Mouse (Mus musculus) T-helper 2 cell (primary cell): ENCODE data around the gene 1700029H14Rik.

Experiments
- in situ Hi-C: fragments of 300-600 bp; cut with MboI, MseI; formaldehyde crosslinking; loops from one replicate; pipeline ENCODE4 v1.15.1; 2025; ENCODE audit warnings: high pct_unique_total_duplicates

1700029H14Rik gene

DNA sequence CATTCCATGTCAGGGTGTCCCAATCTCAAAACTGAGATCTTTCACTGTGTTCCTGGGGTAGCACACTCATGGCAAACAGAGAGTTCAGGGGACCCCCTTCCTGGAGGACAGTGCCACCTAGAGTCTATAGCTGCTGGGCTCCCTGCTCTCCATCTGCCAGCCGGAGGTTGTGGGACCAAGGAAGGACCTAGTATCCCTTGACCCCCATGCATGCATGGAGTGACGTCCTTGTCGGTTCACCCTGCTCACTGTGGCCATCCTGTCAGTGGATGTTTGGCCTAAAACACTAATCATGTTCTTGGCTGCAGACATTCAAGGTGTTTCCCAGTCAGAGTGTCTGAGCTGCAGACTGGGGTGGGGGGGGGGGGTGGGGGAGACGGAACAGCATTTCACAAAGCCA lies 14.0 kb downstream of the 1700029H14Rik start:
- in situ Hi-C loops, result no loop called here

- in situ Hi-C loops, result no loop called here
These were observed 15.8 kb downstream of the 1700029H14Rik start for GRCm38 (mm10) chr8:13546421-13546820.

GRCm38 (mm10) chr8:13541526-13541925 lies 20.7 kb downstream of the 1700029H14Rik start:
- in situ Hi-C loops, result no loop called here

DNA sequence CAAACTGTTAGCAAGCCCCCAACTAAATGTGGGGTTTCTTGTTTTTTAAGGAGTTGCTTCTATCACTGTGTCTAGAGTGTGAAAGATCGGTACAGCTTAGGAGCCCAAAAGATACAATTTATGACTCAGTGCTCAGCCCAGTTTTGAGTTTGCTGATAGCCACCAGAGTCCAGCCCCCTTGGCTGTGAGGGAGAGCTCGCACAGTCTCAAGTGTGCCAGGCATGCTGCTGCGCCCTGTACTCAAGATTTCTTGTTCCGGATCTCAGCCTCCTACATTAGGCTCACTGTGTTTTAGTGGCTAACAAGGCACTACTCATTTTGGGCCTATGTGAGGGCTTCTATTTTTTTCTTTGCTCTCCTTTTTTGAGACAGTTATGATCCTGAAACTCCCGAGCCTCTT lies 22.1 kb downstream of the 1700029H14Rik start:
- in situ Hi-C loops, result no loop called here

GRCm38 (mm10) chr8:13538821-13539220 lies 23.4 kb downstream of the 1700029H14Rik start:
- in situ Hi-C loops, result no loop called here

DNA sequence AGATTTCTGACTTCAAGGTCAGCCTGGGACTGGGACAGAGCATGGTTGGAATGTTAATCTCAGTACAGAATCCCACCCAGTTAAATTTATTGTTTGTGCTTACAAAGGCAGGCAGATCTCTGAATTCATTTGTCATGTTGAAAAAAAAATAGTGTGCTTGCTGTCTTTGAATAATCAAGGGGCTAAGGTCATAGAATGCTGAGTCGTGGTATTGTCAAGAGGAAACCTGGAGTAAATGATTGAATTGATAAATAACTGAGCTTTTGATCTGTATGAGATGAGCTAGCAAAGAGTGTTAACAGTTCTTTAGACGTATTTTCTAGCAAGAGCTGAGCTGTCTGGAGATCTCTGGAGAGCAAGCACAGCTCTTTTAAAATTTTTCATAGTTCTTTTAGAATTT lies 25.2 kb downstream of the 1700029H14Rik start:
- in situ Hi-C loops, result no loop called here

DNA sequence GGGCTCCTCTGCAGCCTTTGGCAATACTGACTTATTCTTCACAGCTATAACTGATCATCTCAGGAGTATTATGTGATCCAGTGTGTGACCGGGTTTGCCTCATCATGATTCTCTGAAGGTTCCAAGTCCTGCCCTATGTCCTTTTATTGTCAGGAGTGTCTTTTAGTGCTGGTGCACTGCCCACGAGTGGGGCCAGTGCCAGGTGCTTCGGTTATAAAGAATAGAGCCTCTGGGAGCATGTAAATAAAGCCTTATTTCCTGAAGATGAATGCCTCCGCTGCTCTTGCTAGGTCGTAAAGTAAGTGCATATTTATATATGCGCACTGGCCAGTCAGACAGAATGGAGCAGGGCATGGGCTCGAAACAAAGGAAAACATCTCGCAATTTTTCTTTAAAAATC lies 29.1 kb downstream of the 1700029H14Rik start:
- in situ Hi-C loops, result no loop called here

DNA sequence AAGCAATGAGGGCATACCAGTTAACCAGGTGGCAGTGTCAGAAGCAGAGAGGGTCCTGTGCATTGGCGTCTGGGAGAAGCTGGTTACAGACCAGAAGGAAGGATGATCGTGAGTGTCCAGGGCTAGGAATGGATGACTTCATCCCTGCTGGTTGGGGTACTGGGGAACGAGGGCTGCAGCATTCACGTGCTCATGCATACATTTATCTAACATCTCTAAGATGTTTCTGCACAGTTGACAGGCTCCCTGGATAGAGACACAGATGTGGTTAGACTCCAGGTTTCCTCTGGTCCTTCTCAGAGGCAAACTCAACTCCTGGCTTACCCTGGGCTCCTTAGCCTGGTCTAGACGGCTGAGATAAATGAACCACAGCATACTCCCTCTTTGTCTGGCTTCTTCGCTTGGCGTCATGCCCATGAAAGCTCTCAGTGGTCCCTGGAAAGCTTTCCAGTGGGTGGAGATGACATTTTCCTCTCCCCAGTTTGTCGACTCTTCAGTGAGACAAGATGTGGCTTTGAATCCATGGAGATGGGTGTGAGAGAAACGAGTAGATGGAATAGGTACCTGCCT lies 30.6 kb downstream of the 1700029H14Rik start:
- in situ Hi-C loops, result no loop called here

GRCm38 (mm10) chr8:13530941-13531340 lies 31.3 kb downstream of the 1700029H14Rik start:
- in situ Hi-C loops, result no loop called here

GRCm38 (mm10) chr8:13530401-13530800 lies 31.9 kb downstream of the 1700029H14Rik start:
- in situ Hi-C loops, result no loop called here

DNA sequence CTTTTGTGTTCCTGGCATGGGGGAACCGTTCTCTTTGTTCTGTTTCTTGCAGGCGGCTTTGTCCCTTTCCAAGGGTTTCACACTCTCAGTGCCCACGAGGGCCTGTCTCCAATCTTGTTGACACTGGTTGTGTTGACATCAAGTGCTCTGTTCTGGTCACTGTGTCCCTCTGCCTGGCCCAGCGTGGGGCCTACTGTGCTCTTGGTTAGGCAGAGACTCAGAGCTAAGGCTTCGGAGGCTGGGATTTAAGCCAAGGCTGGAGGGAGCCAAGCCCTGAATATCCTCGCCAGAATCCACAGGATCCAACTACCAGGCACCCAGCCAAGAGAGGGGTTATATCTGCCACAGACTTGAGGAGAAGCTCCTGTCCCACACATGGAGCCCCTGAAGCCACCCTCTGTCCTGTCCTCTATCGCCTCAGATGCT lies 32.4 kb downstream of the 1700029H14Rik start:
- in situ Hi-C loops, result no loop called here

- in situ Hi-C loops, result no loop called here
These were observed 33.0 kb downstream of the 1700029H14Rik start for GRCm38 (mm10) chr8:13529011-13529840.

- in situ Hi-C loops, result no loop called here
These were observed 40.9 kb downstream of the 1700029H14Rik start for GRCm38 (mm10) chr8:13521392-13521791.

DNA sequence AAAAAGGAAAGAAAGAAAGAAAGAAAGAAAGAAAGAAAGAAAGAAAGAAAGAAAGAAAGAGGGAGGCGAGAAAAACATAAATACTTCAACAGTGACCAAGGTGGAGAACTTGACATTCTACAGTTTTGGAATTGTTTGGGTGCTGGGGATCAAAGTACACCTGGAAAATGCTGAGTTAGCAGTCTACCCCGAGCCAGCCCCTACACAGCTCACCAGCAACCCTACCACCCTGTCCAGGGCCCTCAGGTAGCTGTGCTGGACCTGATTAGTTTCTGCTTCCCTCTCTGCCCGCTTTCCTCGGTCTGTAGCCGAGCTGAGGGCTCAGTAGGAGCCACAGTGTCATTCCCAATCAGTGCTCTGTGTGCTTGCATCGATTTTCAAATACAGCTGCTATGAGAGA lies 41.9 kb downstream of the 1700029H14Rik start:
- in situ Hi-C loops, result no loop called here

- in situ Hi-C loops, result no loop called here
These were observed 42.8 kb downstream of the 1700029H14Rik start for GRCm38 (mm10) chr8:13519503-13519902.

GRCm38 (mm10) chr8:13517284-13517781 lies 44.9 kb downstream of the 1700029H14Rik start:
- in situ Hi-C loops, result no loop called here

DNA sequence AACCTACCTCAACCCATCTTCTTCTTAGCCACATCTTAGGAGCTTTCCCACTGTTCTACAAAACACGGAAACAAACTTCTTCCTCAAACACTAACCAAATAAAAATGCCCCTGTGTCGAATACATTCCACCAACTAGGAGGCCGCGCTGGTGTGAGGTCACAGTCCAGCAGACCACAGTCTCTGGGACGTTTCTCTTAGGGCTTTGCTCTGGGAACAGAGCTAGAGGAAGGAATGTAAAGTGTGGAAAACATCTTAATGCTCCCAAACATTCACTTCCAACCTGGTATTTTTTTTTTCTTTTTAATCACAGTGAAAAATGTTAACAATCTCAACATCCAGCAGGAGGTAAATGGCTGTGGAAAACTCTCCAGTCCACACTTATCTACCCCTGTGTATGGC lies 45.5 kb downstream of the 1700029H14Rik start:
- in situ Hi-C loops, result no loop called here

- in situ Hi-C loops, result no loop called here
These were observed 46.2 kb downstream of the 1700029H14Rik start for GRCm38 (mm10) chr8:13516011-13516442.

DNA sequence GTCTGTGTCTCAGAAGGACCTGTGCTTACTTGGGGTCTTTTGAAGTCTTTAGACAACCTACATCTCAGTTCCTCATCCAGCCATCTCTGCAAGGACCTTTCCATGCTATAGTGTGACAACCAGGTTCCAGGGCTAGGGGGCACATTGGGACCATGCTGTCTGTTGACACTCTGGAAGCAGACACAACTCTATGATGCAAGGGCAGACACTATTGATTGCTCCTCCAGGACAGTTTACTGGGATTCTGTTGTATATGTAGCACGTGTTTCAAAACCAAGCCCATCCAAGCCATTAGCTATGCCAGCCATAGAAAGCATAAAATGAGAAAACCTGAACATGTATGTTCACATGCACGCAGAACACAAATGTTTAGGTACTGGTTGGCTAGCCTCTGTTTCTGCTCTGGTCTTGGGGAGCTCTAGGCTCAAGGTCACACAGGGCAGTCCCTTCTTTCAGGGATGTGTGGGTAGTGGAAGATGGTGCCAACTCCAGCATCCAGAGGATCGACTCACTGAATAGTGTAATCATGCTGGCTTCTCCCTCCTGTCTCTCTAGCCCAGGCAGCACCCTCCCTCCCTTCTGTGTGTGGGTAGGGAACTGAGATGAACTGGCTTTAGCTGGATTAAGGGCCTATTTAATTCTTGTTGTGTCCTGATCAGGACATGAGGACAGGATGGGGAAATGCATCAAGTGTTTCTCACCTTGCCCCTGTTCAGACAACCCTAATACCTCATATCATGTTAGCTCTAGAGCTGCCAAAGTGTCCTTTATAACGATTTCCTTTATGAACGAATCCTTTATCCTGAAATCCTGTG lies 48.5 kb downstream of the 1700029H14Rik start:
- in situ Hi-C loops, result no loop called here

GRCm38 (mm10) chr8:13512677-13513076 lies 49.6 kb downstream of the 1700029H14Rik start:
- in situ Hi-C loops, result no loop called here

DNA sequence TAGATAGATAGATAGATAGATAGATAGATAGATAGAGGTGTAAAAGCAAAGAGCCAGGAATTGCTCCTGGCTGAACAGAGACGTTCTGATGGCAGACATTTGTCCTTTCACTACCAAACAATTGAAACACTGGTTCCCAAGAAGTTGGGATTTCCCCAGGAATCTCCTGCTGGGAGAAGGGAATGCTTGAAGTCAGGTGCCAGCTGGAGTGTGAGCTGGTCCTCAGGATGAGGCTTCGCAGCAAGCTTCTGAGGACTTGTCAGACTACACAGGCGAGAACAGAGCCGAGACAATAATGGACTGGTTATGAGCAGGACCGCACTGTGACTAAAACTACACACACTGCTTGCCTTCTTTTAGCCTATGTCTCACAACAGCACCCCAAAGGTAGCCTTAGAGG lies 50.2 kb downstream of the 1700029H14Rik start:
- in situ Hi-C loops, result no loop called here

GRCm38 (mm10) chr8:13507284-13507937 lies 54.9 kb downstream of the 1700029H14Rik start:
- in situ Hi-C loops, result no loop called here
